Mouse (Mus musculus): ENCODE measurements at regions not wholly inside any gene's neighbourhood (a gene's known extent, or its start where the extent isn't known, plus 50 kb on each side); places are given as distances from the start of the nearest gene placed in this dataset.
A peak's percentile ranks its signal among the peaks of the same experiment; 100 is the strongest.

GRCm38 (mm10) chr11:45795731-45796130, 56.1 kb upstream of the Clint1 start:
- DNase-seq = peak; percentile 37 to 69

GRCm38 (mm10) chr11:45799732-45800386, 52.0 kb upstream of the Clint1 start:
- no peak for DNase-seq
